Mouse (Mus musculus) limb, embryonic 11.5 days (tissue): ENCODE measurements around the gene Krt77. TPM values are rescaled to one million over a fixed set of nuclear protein-coding genes. Genes with fewer than 3 reads are reported as not detected.
A peak's percentile ranks its signal among the peaks of the same experiment; 100 is the strongest.

Experiments used
- ATAC-seq: fragments of 200-750 bp; cut with Nextera tagmentation; 2 replicates; pipeline ENCODE4 v1.8.0; 2017; ENCODE audit warnings: low read depth; ENCODE audit not compliant: insufficient number of reproducible peaks, low FRiP score, low TSS enrichment
- DNase-seq: peaks from one replicate; pipeline ENCODE4 v3.0.0-alpha.2; 2015; ENCODE audit warnings: low spot score
- H3K27ac ChIP-seq: fragments of 300-500 bp; sonication (generic); replicated peaks from 2 replicates; pipeline ENCODE4 v1.5.1; 2014; ENCODE audit warnings: low read depth, mild to moderate bottlenecking, low read length
- H3K27me3 ChIP-seq: fragments of 300-500 bp; sonication (generic); 2 replicates; pipeline ENCODE4 v1.6.1; 2014; ENCODE audit warnings: mild to moderate bottlenecking, low read length, mixed read lengths; ENCODE audit not compliant: control insufficient read depth, insufficient read depth
- H3K36me3 ChIP-seq: fragments of 300-500 bp; sonication (generic); 2 replicates; pipeline ENCODE4 v1.6.1; 2014; ENCODE audit warnings: mild to moderate bottlenecking, low read length, moderate library complexity, mixed read lengths; ENCODE audit not compliant: control insufficient read depth, insufficient read depth
- H3K4me1 ChIP-seq: fragments of 300-500 bp; sonication (generic); 2 replicates; pipeline ENCODE4 v1.6.1; 2014; ENCODE audit warnings: low read length, mixed read lengths; ENCODE audit not compliant: control insufficient read depth, insufficient read depth
- H3K4me2 ChIP-seq: fragments of 300-500 bp; sonication (generic); 2 replicates; pipeline ENCODE4 v1.6.1; 2014; ENCODE audit warnings: low read depth, mild to moderate bottlenecking, moderate library complexity; ENCODE audit not compliant: severe bottlenecking
- H3K4me3 ChIP-seq: fragments of 300-500 bp; sonication (generic); 2 replicates; pipeline ENCODE4 v1.5.1; 2014; ENCODE audit warnings: low read depth, low read length
- H3K9ac ChIP-seq: fragments of 300-500 bp; sonication (generic); 2 replicates; pipeline ENCODE4 v1.6.1; 2014; ENCODE audit warnings: mild to moderate bottlenecking, low read length
- H3K9me3 ChIP-seq: fragments of 300-500 bp; sonication (generic); 2 replicates; pipeline ENCODE4 v1.6.1; 2016; ENCODE audit warnings: low read length; ENCODE audit not compliant: control insufficient read depth
- WGBS: fragments of 180-500 bp; shearing (Covaris S2); extraction: QIAGEN DNeasy Blood & Tissue Kit; methylation state at CpG from one replicate; pipeline ENCODE4 v1.1.7; 2014; 5-methylcytosine and 5-hydroxymethylcytosine counted together
- polyA plus RNA-seq: library from polyadenylated mRNA; unstranded; fragments of >200 nt; fragmentation: Nextera tagmentation; extraction: Ambion mirVana; gene quantifications from 2 replicates; pipeline ENCODE4 v1.2.1, GENCODE M21; 2014

Gene Krt77
- polyA plus RNA-seq, 1 experiment from 2014 or later: not detected

DNA sequence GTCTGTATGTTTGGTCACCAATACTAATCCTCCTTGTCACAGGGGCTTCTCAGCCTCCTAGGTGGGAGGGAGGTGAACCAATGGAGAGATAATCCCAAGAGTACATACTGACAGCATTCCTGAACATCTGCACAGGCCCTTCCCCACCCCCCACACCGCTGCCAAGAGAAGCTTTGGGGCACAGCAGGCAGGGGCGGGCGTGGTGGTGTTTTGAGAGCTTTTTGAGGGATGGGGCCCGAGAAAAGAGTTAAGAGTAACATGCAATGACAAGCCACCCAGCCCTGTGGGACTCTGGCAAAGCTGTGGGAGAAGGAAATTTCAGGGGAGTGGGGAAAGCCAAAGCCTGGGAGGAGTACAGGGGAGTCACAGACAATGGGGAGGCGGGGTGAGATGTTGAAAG lies 15.2 kb downstream of the Krt77 start:
- ATAC-seq (no peak), DNase-seq (no peak)
- Histone ChIP-seq H3K9ac (no peak overlapping the region), H3K4me2 (no peak overlapping the region), H3K36me3 (no peaks in the 10 kb centered on the region), H3K4me1 (no peaks in the 10 kb centered on the region), H3K4me3 (no peak overlapping the region), H3K27ac (no peak overlapping the region), H3K9me3 (no peaks in the 10 kb centered on the region), H3K27me3 (peaks cover 7% of the 10 kb centered on the region)
- WGBS: 18% methylated on average over 5 of the region's 5 CpGs

DNA sequence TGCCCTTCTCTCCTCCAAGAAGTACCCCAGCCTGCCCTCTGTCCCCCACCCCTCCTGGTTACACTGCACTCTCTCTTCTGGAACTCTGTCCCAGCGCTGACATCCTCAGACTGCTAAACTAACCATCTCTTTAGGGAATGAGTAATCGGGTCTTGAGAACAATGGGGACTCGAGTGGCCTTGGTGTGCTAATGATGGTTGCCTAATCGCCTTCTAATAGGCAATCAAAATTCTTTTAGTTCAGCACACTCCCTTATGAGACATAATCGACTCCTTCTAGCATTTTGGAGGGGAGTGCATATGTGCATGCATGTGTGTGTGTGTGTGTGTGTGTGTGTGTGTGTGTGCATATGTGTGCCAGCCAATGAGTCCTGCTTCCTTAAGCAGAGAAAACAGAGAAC lies 16.9 kb downstream of the Krt77 start:
- Histone ChIP-seq H3K4me3 (no peak overlapping the region), H3K4me1 (no peaks in the 10 kb centered on the region), H3K27me3 (no peaks in the 10 kb centered on the region), H3K27ac (no peak overlapping the region), H3K36me3 (no peaks in the 10 kb centered on the region), H3K9me3 (no peaks in the 10 kb centered on the region), H3K4me2 (no peak overlapping the region), H3K9ac (no peak overlapping the region)
- DNase-seq (no peak), ATAC-seq (no peak)
- WGBS: 49% methylated on average over 5 of the region's 5 CpGs

DNA sequence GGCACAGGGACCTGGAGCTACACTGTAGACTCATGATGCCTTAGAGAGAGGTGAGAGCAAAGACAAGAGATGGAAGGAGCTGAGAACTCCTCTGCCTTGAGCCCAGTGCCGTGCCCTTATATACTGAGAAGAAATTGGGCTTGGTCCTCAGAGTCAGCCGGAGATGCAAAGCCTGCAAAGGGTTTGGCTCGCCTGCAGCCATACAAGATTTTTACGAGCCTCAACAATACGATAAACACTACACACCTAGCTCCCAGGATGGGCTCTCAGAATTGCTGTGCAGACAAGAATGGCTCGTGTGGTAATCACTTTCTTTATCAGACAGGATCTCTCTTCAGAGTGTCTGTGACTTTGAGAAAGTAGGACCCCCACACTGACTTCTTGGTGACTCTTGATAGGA lies 18.8 kb downstream of the Krt77 start, which contains the start of gene Krt1:
Gene Krt1, minus strand, starts transcription at position 101 of the 400 bp plus-strand sequence.
- ATAC-seq (no peak), DNase-seq (no peak)
- 71% methylated on average over 6 of the region's 6 CpGs for WGBS
- no peaks in the 10 kb centered on the region for H3K4me1 ChIP-seq
- no peaks in the 10 kb centered on the region for H3K27me3 ChIP-seq
- H3K27ac ChIP-seq: no peak within 1 kb of the TSS
- H3K9me3 ChIP-seq: no peaks in the 10 kb centered on the region
- H3K4me3 ChIP-seq: no peak within 1 kb of the TSS
- no peak within 1 kb of the TSS for H3K9ac ChIP-seq
- H3K4me2 ChIP-seq: no peak within 1 kb of the TSS
- H3K36me3 ChIP-seq: no peaks in the 10 kb centered on the region

DNA sequence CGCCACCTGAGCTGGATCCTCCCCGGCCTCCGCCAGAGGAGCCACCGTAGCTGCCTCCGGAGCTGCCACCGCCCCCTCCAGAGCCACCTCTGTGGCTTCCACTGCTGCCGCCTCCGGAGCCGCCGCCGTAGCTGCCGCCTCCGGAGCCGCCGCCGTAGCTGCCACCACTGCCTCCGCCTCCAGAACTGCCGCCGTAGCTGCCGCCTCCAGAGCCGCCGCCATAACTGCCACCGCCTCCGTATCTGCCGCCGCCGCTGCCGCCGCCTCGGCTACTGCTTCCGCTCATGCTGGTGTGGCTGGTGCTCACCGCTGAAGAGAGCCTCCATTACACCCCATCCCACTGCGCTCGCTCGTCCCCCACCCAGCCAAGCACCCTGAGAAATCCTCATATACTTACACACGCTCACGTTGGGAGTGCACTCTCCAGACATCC lies 23.5 kb downstream of the Krt77 start:
- Histone ChIP-seq H3K9me3 (no peaks in the 10 kb centered on the region), H3K27ac (no peak overlapping the region), H3K27me3 (0 out of 2 replicates have a peak, but pooled peaks cover 3% of the 10 kb centered on the region), H3K9ac (peak overlapping the region; percentile 67), H3K36me3 (no peaks in the 10 kb centered on the region), H3K4me2 (peak overlapping the region; percentile 88), H3K4me3 (peak overlapping the region; percentile 44), H3K4me1 (no peaks in the 10 kb centered on the region)
- WGBS: 1% methylated on average over 37 of the region's 37 CpGs
- DNase-seq (peak; percentile 68), ATAC-seq (no peak)

DNA sequence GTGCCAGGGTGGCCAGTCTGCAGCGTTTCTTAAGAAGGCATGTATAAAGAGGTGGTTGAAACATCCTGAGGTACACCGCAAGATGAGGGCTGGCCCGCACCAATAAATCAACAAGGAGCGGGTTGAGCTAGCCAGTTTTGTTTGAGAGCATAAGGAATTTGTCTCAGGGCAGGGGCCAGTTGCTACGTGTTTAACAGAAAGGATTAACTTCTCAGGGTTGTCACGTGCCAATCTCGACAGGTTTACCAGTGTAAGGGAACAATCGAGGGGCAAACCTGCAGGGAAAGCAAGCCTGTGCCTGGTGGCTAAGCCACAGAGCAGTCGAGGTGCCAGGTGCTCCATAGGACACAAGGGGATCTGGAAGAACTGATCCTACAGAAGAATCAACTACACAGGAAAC lies 26.3 kb downstream of the Krt77 start:
- Histone ChIP-seq H3K27me3 (0 out of 2 replicates have a peak, but pooled peaks cover 3% of the 10 kb centered on the region), H3K27ac (no peak overlapping the region), H3K9me3 (no peaks in the 10 kb centered on the region), H3K4me1 (no peaks in the 10 kb centered on the region), H3K36me3 (no peaks in the 10 kb centered on the region), H3K4me3 (no peak overlapping the region), H3K9ac (no peak overlapping the region), H3K4me2 (no peak overlapping the region)
- 64% methylated on average over 9 of the region's 9 CpGs for WGBS
- ATAC-seq: no peak
- no peak for DNase-seq

DNA sequence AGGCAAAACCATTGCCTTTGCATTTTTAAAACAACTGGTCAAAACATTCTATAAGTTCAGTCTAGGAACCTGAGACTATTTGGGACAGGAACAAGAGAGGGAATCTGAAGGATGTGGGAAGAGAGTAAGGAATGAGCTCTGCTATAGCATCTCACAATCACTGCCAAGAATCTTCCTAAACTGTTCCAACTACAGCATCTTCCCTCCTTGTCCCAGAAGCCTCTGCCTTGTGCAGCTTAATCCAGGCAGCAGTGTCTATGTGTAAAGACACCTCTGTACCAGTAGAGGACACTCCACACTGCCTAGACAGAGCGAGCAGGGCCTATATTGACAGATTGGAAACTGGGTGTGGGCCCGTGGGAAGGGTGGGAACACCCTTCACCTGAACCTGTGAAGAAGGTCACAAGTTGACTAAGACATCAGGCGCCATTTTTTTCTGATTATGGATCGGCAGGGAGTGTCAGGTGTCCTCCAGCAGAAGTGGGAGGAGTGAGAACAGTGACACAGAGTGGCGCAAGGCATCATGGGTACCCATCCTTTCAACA lies 34.6 kb downstream of the Krt77 start:
- no peaks in the 10 kb centered on the region for H3K27me3 ChIP-seq
- H3K4me1 ChIP-seq: no peaks in the 10 kb centered on the region
- H3K4me2 ChIP-seq: no peak overlapping the region
- H3K27ac ChIP-seq: no peak overlapping the region
- no peak overlapping the region for H3K4me3 ChIP-seq
- no peaks in the 10 kb centered on the region for H3K36me3 ChIP-seq
- DNase-seq: no peak
- no peak overlapping the region for H3K9ac ChIP-seq
- WGBS: 65% methylated on average over 5 of the region's 5 CpGs
- H3K9me3 ChIP-seq: no peaks in the 10 kb centered on the region
- ATAC-seq: no peak

DNA sequence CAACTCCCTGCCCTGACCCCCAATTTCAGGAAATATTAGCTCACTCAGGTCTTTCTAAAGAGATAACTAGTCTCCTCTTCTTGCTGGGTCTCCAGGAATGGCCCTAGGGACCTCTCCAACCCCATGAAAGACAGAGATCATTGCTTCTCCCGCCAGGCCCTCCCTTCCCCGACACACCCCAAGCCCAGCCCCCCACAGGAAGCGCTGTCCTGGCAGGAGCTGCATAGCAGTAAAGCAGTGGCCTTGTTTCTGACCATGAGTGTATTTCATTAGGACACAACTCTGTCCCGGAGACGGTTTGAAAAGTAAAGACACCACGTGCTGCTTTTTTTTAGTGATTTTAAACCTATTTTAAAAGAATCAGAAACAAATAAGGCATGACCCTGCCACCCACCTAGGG lies 36.4 kb downstream of the Krt77 start:
- ATAC-seq (no peak), DNase-seq (no peak)
- no peak overlapping the region for H3K4me2 ChIP-seq
- H3K4me1 ChIP-seq: no peaks in the 10 kb centered on the region
- no peaks in the 10 kb centered on the region for H3K9me3 ChIP-seq
- no peak overlapping the region for H3K4me3 ChIP-seq
- H3K27me3 ChIP-seq: no peaks in the 10 kb centered on the region
- WGBS: 32% methylated on average over 6 of the region's 6 CpGs
- no peaks in the 10 kb centered on the region for H3K36me3 ChIP-seq
- no peak overlapping the region for H3K9ac ChIP-seq
- no peak overlapping the region for H3K27ac ChIP-seq

DNA sequence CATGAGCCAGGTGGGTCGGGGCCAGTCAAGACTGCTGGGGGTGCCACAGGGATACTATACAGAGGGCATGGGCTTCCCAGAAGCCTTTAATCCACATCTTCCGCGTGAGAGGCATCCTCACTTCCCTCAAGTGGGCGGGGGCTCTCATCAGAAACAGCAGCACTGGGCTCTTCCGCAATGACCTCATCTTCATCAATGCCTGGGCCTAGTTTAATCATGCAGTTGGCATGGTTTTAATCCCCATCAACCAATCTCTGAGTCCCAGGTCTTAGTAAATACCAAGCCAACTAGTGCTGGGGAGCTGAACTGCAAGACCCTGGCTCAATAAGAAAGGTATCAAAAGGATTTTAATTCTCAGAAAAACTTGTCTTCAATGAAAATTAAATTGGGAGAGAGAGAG lies 40.1 kb downstream of the Krt77 start:
- ATAC-seq: no peak
- Histone ChIP-seq H3K27me3 (no peaks in the 10 kb centered on the region), H3K9me3 (no peaks in the 10 kb centered on the region), H3K4me3 (no peak overlapping the region), H3K4me1 (no peaks in the 10 kb centered on the region), H3K27ac (no peak overlapping the region), H3K36me3 (no peaks in the 10 kb centered on the region), H3K4me2 (no peak overlapping the region), H3K9ac (no peak overlapping the region)
- WGBS: 79% methylated on average over 5 of the region's 5 CpGs
- DNase-seq: no peak

DNA sequence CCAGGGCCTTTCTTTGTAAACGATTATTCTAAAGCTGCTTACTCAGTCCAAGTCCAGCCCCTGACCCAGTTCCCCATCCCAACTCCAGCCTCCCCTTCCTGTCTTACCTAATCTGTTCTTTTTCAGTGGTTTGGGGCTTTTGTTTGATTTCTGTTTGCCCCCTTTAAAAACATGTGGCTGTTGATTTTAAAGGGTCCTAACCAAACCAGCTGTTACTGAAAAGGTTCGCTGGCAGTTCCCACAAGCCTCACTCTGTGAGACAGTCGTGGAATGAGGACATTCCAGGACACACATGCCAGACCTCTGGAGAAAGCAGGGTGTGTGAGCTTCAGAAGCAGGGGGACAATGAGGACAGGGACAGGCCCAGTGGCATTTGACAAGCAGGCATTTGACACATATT lies 47.7 kb downstream of the Krt77 start:
- no peak overlapping the region for H3K4me3 ChIP-seq
- no peak for ATAC-seq
- H3K27me3 ChIP-seq: no peaks in the 10 kb centered on the region

More for the DNA sequence above, 47.7 kb downstream of the Krt77 start:
- Histone ChIP-seq H3K4me2 (no peak overlapping the region), H3K9me3 (no peaks in the 10 kb centered on the region), H3K36me3 (no peaks in the 10 kb centered on the region), H3K4me1 (no peaks in the 10 kb centered on the region), H3K27ac (no peak overlapping the region), H3K9ac (no peak overlapping the region)
- DNase-seq: no peak
- 37% methylated on average over 3 of the region's 3 CpGs for WGBS
